Mouse (Mus musculus): ENCODE measurements around the gene Mdga2. TPM values are rescaled to one million over a fixed set of nuclear protein-coding genes. Genes with fewer than 3 reads are reported as not detected.

Gene Mdga2
- polyA plus RNA-seq, 1 experiment from 2014 or later: 0.33 TPM

GRCm38 (mm10) chr12:66679558-66679957 lies 542.8 kb downstream of the Mdga2 start:
- no peaks in the 10 kb centered on the region for H3K27me3 ChIP-seq (replicated peaks; ENCODE audit: control insufficient read depth, insufficient read depth, low read length)
- ATAC-seq: no peak
- H3K9me3 ChIP-seq (ENCODE audit: control insufficient read depth): no peaks in the 10 kb centered on the region
- 83% methylated on average over 3 of the region's 3 CpGs for whole genome bisulfite sequencing
- H3K4me3 ChIP-seq (ENCODE audit: low read depth, low read length): no peak overlapping the region
- no peak for TF ChIP-seq CTCF (IDR thresholded peaks at IDR 0.05; ENCODE audit: low read depth)
- no peak overlapping the region for H3K4me2 ChIP-seq (replicated peaks; ENCODE audit: low read depth)
- H3K27ac ChIP-seq (ENCODE audit: low read depth, low read length): no peak overlapping the region
- no peak overlapping the region for H3K9ac ChIP-seq (ENCODE audit: low read depth, low read length)
- no peaks in the 10 kb centered on the region for H3K36me3 ChIP-seq (ENCODE audit: control insufficient read depth, insufficient read depth)
- H3K4me1 ChIP-seq (replicated peaks; ENCODE audit: control insufficient read depth, insufficient read depth, low read length): no peaks in the 10 kb centered on the region

- Histone ChIP-seq H3K9ac (ENCODE audit: low read depth, low read length) (no peak overlapping the region), H3K4me3 (ENCODE audit: low read depth, low read length) (no peak overlapping the region), H3K4me2 (replicated peaks; ENCODE audit: low read depth) (no peak overlapping the region), H3K27me3 (replicated peaks; ENCODE audit: control insufficient read depth, insufficient read depth, low read length) (no peaks in the 10 kb centered on the region), H3K27ac (ENCODE audit: low read depth, low read length) (no peak overlapping the region), H3K4me1 (replicated peaks; ENCODE audit: control insufficient read depth, insufficient read depth, low read length) (no peaks in the 10 kb centered on the region), H3K9me3 (ENCODE audit: control insufficient read depth) (no peaks in the 10 kb centered on the region), H3K36me3 (ENCODE audit: control insufficient read depth, insufficient read depth) (no peaks in the 10 kb centered on the region)
- ATAC-seq: no peak
- no peak for TF ChIP-seq CTCF (IDR thresholded peaks at IDR 0.05; ENCODE audit: low read depth)
- WGBS: 78% methylated on average over 12 of the region's 12 CpGs
Measured at GRCm38 (mm10) chr12:66648605-66649552, 573.5 kb downstream of the Mdga2 start.

GRCm38 (mm10) chr12:66640408-66640807 lies 581.9 kb downstream of the Mdga2 start:
- Histone ChIP-seq H3K9me3 (ENCODE audit: control insufficient read depth) (no peaks in the 10 kb centered on the region), H3K4me2 (replicated peaks; ENCODE audit: low read depth) (no peak overlapping the region)

GRCm38 (mm10) chr12:66619944-66620343 lies 602.4 kb downstream of the Mdga2 start:
- Histone ChIP-seq H3K9ac (ENCODE audit: low read depth, low read length) (no peak overlapping the region), H3K27me3 (replicated peaks; ENCODE audit: control insufficient read depth, insufficient read depth, low read length) (no peaks in the 10 kb centered on the region), H3K36me3 (ENCODE audit: control insufficient read depth, insufficient read depth) (no peaks in the 10 kb centered on the region), H3K4me2 (replicated peaks; ENCODE audit: low read depth) (no peak overlapping the region), H3K27ac (ENCODE audit: low read depth, low read length) (no peak overlapping the region), H3K9me3 (ENCODE audit: control insufficient read depth) (no peaks in the 10 kb centered on the region), H3K4me3 (ENCODE audit: low read depth, low read length) (no peak overlapping the region), H3K4me1 (replicated peaks; ENCODE audit: control insufficient read depth, insufficient read depth, low read length) (no peaks in the 10 kb centered on the region)
- TF ChIP-seq CTCF (IDR thresholded peaks at IDR 0.05; ENCODE audit: low read depth): no peak
- 75% methylated on average over 3 of the region's 3 CpGs for WGBS
- ATAC-seq: no peak

More at GRCm38 (mm10) chr12:66640408-66640807, 581.9 kb downstream of the Mdga2 start:
- Histone ChIP-seq H3K4me1 (replicated peaks; ENCODE audit: control insufficient read depth, insufficient read depth, low read length) (no peaks in the 10 kb centered on the region), H3K27me3 (replicated peaks; ENCODE audit: control insufficient read depth, insufficient read depth, low read length) (no peaks in the 10 kb centered on the region), H3K4me3 (ENCODE audit: low read depth, low read length) (no peak overlapping the region), H3K36me3 (ENCODE audit: control insufficient read depth, insufficient read depth) (no peaks in the 10 kb centered on the region), H3K9ac (ENCODE audit: low read depth, low read length) (no peak overlapping the region), H3K27ac (ENCODE audit: low read depth, low read length) (no peak overlapping the region)
- no peak for TF ChIP-seq CTCF (IDR thresholded peaks at IDR 0.05; ENCODE audit: low read depth)
- no peak for ATAC-seq
- WGBS: 73% methylated on average over 1 of the region's 1 CpGs

GRCm38 (mm10) chr12:66591617-66592230 lies 630.6 kb downstream of the Mdga2 start:
- Histone ChIP-seq H3K36me3 (ENCODE audit: control insufficient read depth, insufficient read depth) (no peaks in the 10 kb centered on the region), H3K9me3 (ENCODE audit: control insufficient read depth) (no peaks in the 10 kb centered on the region)

GRCm38 (mm10) chr12:66565396-66565795 lies 657.0 kb downstream of the Mdga2 start:
- WGBS: 97% methylated on average over 1 of the region's 1 CpGs
- Histone ChIP-seq H3K27me3 (replicated peaks; ENCODE audit: control insufficient read depth, insufficient read depth, low read length) (no peaks in the 10 kb centered on the region), H3K27ac (ENCODE audit: low read depth, low read length) (no peak overlapping the region), H3K4me3 (ENCODE audit: low read depth, low read length) (no peak overlapping the region), H3K36me3 (ENCODE audit: control insufficient read depth, insufficient read depth) (no peaks in the 10 kb centered on the region), H3K4me2 (replicated peaks; ENCODE audit: low read depth) (no peak overlapping the region), H3K4me1 (replicated peaks; ENCODE audit: control insufficient read depth, insufficient read depth, low read length) (no peaks in the 10 kb centered on the region), H3K9ac (ENCODE audit: low read depth, low read length) (no peak overlapping the region), H3K9me3 (ENCODE audit: control insufficient read depth) (no peaks in the 10 kb centered on the region)
- TF ChIP-seq CTCF (IDR thresholded peaks at IDR 0.05; ENCODE audit: low read depth): no peak
- no peak for ATAC-seq

More at GRCm38 (mm10) chr12:66591617-66592230, 630.6 kb downstream of the Mdga2 start:
- ATAC-seq: no peak
- H3K27ac ChIP-seq (ENCODE audit: low read depth, low read length): no peak overlapping the region
- H3K4me1 ChIP-seq (replicated peaks; ENCODE audit: control insufficient read depth, insufficient read depth, low read length): no peaks in the 10 kb centered on the region
- no peak overlapping the region for H3K4me2 ChIP-seq (replicated peaks; ENCODE audit: low read depth)
- no peak overlapping the region for H3K4me3 ChIP-seq (ENCODE audit: low read depth, low read length)
- H3K27me3 ChIP-seq (replicated peaks; ENCODE audit: control insufficient read depth, insufficient read depth, low read length): no peaks in the 10 kb centered on the region
- 81% methylated on average over 1 of the region's 1 CpGs for WGBS
- H3K9ac ChIP-seq (ENCODE audit: low read depth, low read length): no peak overlapping the region
- no peak for TF ChIP-seq CTCF (IDR thresholded peaks at IDR 0.05; ENCODE audit: low read depth)
